Comparison of ENCODE assay signal across 8 mouse cellular contexts in genomic region chr14:75235955-75236635, GRCm38 (mm10). TPM values are rescaled to one million over a fixed set of nuclear protein-coding genes. Genes with fewer than 3 reads are reported as not detected.
A peak's percentile ranks its signal among the peaks of the same experiment; 100 is the strongest.
DNase-seq lines count a peak whose midpoint lies in the region; ATAC-seq and TF ChIP-seq lines count a peak whose summit lies in the region.
"Had no signal": no experiment of that assay in that cellular context is flagged by ENCODE, and none has a peak within 500 bp of the region (broad histone marks: within the 10 kb centered on the region; RNA-seq: fewer than 3 reads in every experiment).

No protein-coding gene starts in this region.

- no peaks in the 10 kb centered on the region for H3K27me3 ChIP-seq in embryonic facial prominence, embryonic 11.5 days (ENCODE audit: control insufficient read depth, insufficient read depth, low read length)
- H3K27me3 ChIP-seq in neural tube, embryonic 15.5 days (replicated peaks) = no peaks in the 10 kb centered on the region
- no peaks in the 10 kb centered on the region for H3K27me3 ChIP-seq in thymus, adult 2 months (ENCODE audit: control insufficient read depth, insufficient read depth, low read length)

- peak; percentile 67 for ATAC-seq in embryonic facial prominence, embryonic 11.5 days (replicated peaks; ENCODE audit: insufficient number of reproducible peaks, low FRiP score, low TSS enrichment, low read depth)
- ATAC-seq in neural tube, embryonic 15.5 days (ENCODE audit: low FRiP score) = peak; percentile 78

- no peak overlapping the region for H3K27ac ChIP-seq in embryonic facial prominence, embryonic 11.5 days (replicated peaks; ENCODE audit: low read depth, low read length)
- H3K27ac ChIP-seq in neural tube, embryonic 15.5 days (replicated peaks) = peak overlapping the region; percentile 58
- H3K27ac ChIP-seq in thymus, adult 2 months (ENCODE audit: control insufficient read depth, insufficient read depth, low read length) = no peak overlapping the region
- H3K27ac ChIP-seq: liver, embryonic 14.5 days had no signal

- TF ChIP-seq POLR2A in thymus, adult 2 months (IDR thresholded peaks at IDR 0.05; ENCODE audit: control insufficient read depth, extremely low read depth, insufficient read depth, low read length, poor library complexity) = no peak

- WGBS in embryonic facial prominence, embryonic 11.5 days = 53% methylated on average over 9 of the region's 9 CpGs
- WGBS in neural tube, embryonic 15.5 days = 14% methylated on average over 9 of the region's 9 CpGs
- 88% methylated on average over 9 of the region's 9 CpGs for WGBS in thymus, adult 2 months

- H3K4me1 ChIP-seq in embryonic facial prominence, embryonic 11.5 days (ENCODE audit: control insufficient read depth, insufficient read depth, low read length) = no peaks in the 10 kb centered on the region
- H3K4me1 ChIP-seq in neural tube, embryonic 15.5 days = peaks cover 16% of the 10 kb centered on the region
- H3K4me1 ChIP-seq in thymus, adult 2 months (replicated peaks; ENCODE audit: control insufficient read depth, insufficient read depth, low read length) = no peaks in the 10 kb centered on the region

- peak; percentile 50 for DNase-seq in embryonic facial prominence, embryonic 11.5 days (ENCODE audit: low spot score)
- DNase-seq in frontal cortex, postnatal 25 days (ENCODE audit: low spot score in 2 of 2) = peak; percentile 11 to 21
- peak; percentile 7 for DNase-seq in left cerebral cortex, adult 11 months (ENCODE audit: low spot score)
- DNase-seq in gastrocnemius, adult 8-10 months (ENCODE audit: low spot score in 2 of 2) = no peak
- no peak for DNase-seq in heart, postnatal 14 days
- no peak for DNase-seq in thymus, adult 2 months

- no peak for TF ChIP-seq CTCF in thymus, adult 2 months (IDR thresholded peaks at IDR 0.05; ENCODE audit: borderline replicate concordance, control insufficient read depth, extremely low read depth, insufficient read depth, low read length, poor library complexity)

- H3K36me3 ChIP-seq in embryonic facial prominence, embryonic 11.5 days (replicated peaks; ENCODE audit: control insufficient read depth, insufficient read depth, low read depth, low read length) = no peaks in the 10 kb centered on the region
- H3K36me3 ChIP-seq in neural tube, embryonic 15.5 days = no peaks in the 10 kb centered on the region
- no peaks in the 10 kb centered on the region for H3K36me3 ChIP-seq in thymus, adult 2 months (ENCODE audit: control insufficient read depth, insufficient read depth, low read length)

- no peak overlapping the region for H3K9ac ChIP-seq in embryonic facial prominence, embryonic 11.5 days (replicated peaks; ENCODE audit: low read length)
- no peak overlapping the region for H3K9ac ChIP-seq in neural tube, embryonic 15.5 days (replicated peaks)
- H3K9ac ChIP-seq: liver, embryonic 14.5 days had no signal

- intact Hi-C loops in heart, postnatal 14 days (cut with DNase I) = no loop called here

- H3K4me2 ChIP-seq in embryonic facial prominence, embryonic 11.5 days (ENCODE audit: low read depth, low read length) = no peak overlapping the region
- H3K4me2 ChIP-seq in neural tube, embryonic 15.5 days = peak overlapping the region; percentile 37

- H3K9me3 ChIP-seq in embryonic facial prominence, embryonic 11.5 days (replicated peaks; ENCODE audit: control insufficient read depth, low read length) = no peaks in the 10 kb centered on the region
- H3K9me3 ChIP-seq in neural tube, embryonic 15.5 days (replicated peaks) = no peaks in the 10 kb centered on the region

- H3K4me3 ChIP-seq in embryonic facial prominence, embryonic 11.5 days (ENCODE audit: low read depth, low read length) = no peak overlapping the region
- no peak overlapping the region for H3K4me3 ChIP-seq in neural tube, embryonic 15.5 days (replicated peaks)
- H3K4me3 ChIP-seq in thymus, adult 2 months (ENCODE audit: control insufficient read depth, insufficient read depth, low read length) = no peak overlapping the region

RNA-seq across cellular contexts. Expression of gene Cpb2, which starts 6.0 kb away (rescaled TPM):
- polyA plus RNA-seq in embryonic facial prominence, embryonic 11.5 days (2014; fragmentation: Nextera tagmentation; extraction: Ambion mirVana) = not detected in 2 replicates
- polyA plus RNA-seq in neural tube, embryonic 15.5 days (2015; fragmentation: Nextera tagmentation; extraction: Ambion mirVana) = 0.23 TPM in 1 of 2 replicates, not detected in the other
- not detected for total RNA-seq in gastrocnemius, adult 8-10 months (2022)
- not detected for total RNA-seq in heart, postnatal 14 days (2021)
- polyA plus RNA-seq in thymus, adult 2 months (2012; rRNA removed) = 0.29 TPM in 1 of 2 replicates, not detected in the other

RNA-seq across cellular contexts. Expression of gene Zc3h13, which starts 48.1 kb away (rescaled TPM):
- polyA plus RNA-seq in embryonic facial prominence, embryonic 11.5 days (2014; fragmentation: Nextera tagmentation; extraction: Ambion mirVana) = 31.1 and 38.6 TPM in 2 replicates
- polyA plus RNA-seq in neural tube, embryonic 15.5 days (2015; fragmentation: Nextera tagmentation; extraction: Ambion mirVana) = 41.0 and 43.6 TPM in 2 replicates
- 10 to 100 TPM; 14.3 to 19.1 (median 17.7) TPM for total RNA-seq in gastrocnemius, adult 8-10 months (2022)
- 10 to 100 TPM; 25.2 to 29.2 TPM for total RNA-seq in heart, postnatal 14 days (2021)
- polyA plus RNA-seq in thymus, adult 2 months (2012; rRNA removed) = 12.5 and 12.8 TPM in 2 replicates

Comparison
In these comparisons a context has a peak if more than half of its experiments do, and no peak if none do; other contexts are left out.
1. DNase-seq: peak in embryonic facial prominence, embryonic 11.5 days (single experiment), frontal cortex, postnatal 25 days (2 of 2) and left cerebral cortex, adult 11 months (single experiment); none in gastrocnemius, adult 8-10 months (0 of 2), heart, postnatal 14 days (0 of 2) and thymus, adult 2 months (single experiment).